Mouse (Mus musculus) layer of hippocampus, adult 18-20 months (tissue): ENCODE measurements at regions not wholly inside any gene's neighbourhood (a gene's known extent, or its start where the extent isn't known, plus 50 kb on each side); places are given as distances from the start of the nearest gene placed in this dataset.

Experiments used
- DNase-seq, 2 experiments: peaks; one replicate each; pipeline ENCODE4 v3.0.0; 2022; ENCODE audit warnings: low spot score in 2 of 2

GRCm38 (mm10) chr3:17795271-17796260 is 152.6 kb upstream of the Cypt12 start:
- no peak for DNase-seq

GRCm38 (mm10) chr3:17796766-17797165 is 151.4 kb upstream of the Cypt12 start:
- DNase-seq, result no peak

GRCm38 (mm10) chr3:17798399-17798798 is 149.8 kb upstream of the Cypt12 start:
- peak; percentile 65 to 89 for DNase-seq

- no peak for DNase-seq
Observed at GRCm38 (mm10) chr3:17799120-17799519, 149.1 kb upstream of the Cypt12 start.

GRCm38 (mm10) chr3:17800810-17801209 is 147.4 kb upstream of the Cypt12 start:
- no peak for DNase-seq

- DNase-seq, result no peak
Observed at GRCm38 (mm10) chr3:17801479-17801878, 146.7 kb upstream of the Cypt12 start.

- DNase-seq, result no peak
Observed at GRCm38 (mm10) chr3:17805185-17805584, 143.0 kb upstream of the Cypt12 start.

- no peak for DNase-seq
Observed at GRCm38 (mm10) chr3:17811290-17811689, 136.9 kb upstream of the Cypt12 start.

GRCm38 (mm10) chr3:17824201-17824600 is 124.0 kb upstream of the Cypt12 start:
- DNase-seq, result no peak

- peak in 1 of 2 experiments; percentile 61 for DNase-seq
Observed at GRCm38 (mm10) chr3:17824662-17825061, 123.5 kb upstream of the Cypt12 start.

- no peak for DNase-seq
Observed at GRCm38 (mm10) chr3:17825254-17825890, 122.8 kb upstream of the Cypt12 start.

- DNase-seq, result peak; percentile 59 to 96
Observed at GRCm38 (mm10) chr3:17834706-17835105, 113.5 kb upstream of the Cypt12 start.

GRCm38 (mm10) chr3:17847609-17848008 is 100.6 kb upstream of the Cypt12 start:
- DNase-seq, result peak; percentile 60 to 82

GRCm38 (mm10) chr3:17848181-17848580 is 100.0 kb upstream of the Cypt12 start:
- DNase-seq, result peak in 1 of 2 experiments; percentile 50

GRCm38 (mm10) chr3:17862367-17862766 is 85.8 kb upstream of the Cypt12 start:
- peak; percentile 8 to 37 for DNase-seq

- peak; percentile 13 to 39 for DNase-seq
Observed at GRCm38 (mm10) chr3:17865112-17865511, 83.1 kb upstream of the Cypt12 start.

GRCm38 (mm10) chr3:17870895-17871482 is 77.2 kb upstream of the Cypt12 start:
- peak; percentile 22 to 62 for DNase-seq

- no peak for DNase-seq
Observed at GRCm38 (mm10) chr3:17895869-17896268, 52.3 kb upstream of the Cypt12 start.

- no peak for DNase-seq
Observed at GRCm38 (mm10) chr3:17896756-17897155, 51.5 kb upstream of the Cypt12 start.
